Mouse (Mus musculus): ENCODE results near the gene Gm37240.

DNA sequence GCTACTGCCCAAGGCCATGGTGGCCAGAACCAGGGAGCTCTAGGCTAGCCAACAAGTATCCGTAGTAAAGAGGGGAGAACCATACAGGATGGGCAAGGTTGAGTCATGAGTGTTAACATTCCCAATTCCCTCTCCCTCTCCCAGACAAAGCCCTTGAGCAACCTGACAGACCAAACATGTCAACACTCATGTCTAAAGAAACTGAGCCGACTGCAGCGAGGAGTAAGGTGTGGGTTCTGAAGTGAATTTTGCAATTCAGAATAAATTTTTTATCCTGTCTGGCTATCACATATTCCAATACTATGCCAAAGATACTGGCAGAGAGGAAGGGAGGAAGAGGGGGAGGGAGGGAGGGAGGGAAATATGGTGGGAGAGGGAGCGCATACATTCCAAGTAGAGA, 33.6 kb downstream of the Gm37240 start:
- TF ChIP-seq POLR2A (IDR thresholded peaks at IDR 0.05; ENCODE audit: borderline replicate concordance, control insufficient read depth, low read depth, low read length) = no peak
- no peak for TF ChIP-seq CTCF (IDR thresholded peaks at IDR 0.05; ENCODE audit: control insufficient read depth, insufficient read depth, low read length)
